Mouse (Mus musculus) G1E-ER4 (cell line): ENCODE data around the gene 6030445D17Rik. TPM values are rescaled to one million over a fixed set of nuclear protein-coding genes. Genes with fewer than 3 reads are reported as not detected.

Experiments used
- GATA1 ChIP-seq: IDR thresholded peaks from one replicate; pipeline ENCODE4 v1.8.0; 2012; ENCODE audit warnings: low read length, inconsistent platforms
- polyA plus RNA-seq: library from polyadenylated mRNA; stranded (reverse); fragments of >175 nt; gene quantifications from 2 replicates; pipeline ENCODE4 v1.2.3, GENCODE M21; 2012

6030445D17Rik gene
- not detected in 2 replicates for polyA plus RNA-seq

DNA sequence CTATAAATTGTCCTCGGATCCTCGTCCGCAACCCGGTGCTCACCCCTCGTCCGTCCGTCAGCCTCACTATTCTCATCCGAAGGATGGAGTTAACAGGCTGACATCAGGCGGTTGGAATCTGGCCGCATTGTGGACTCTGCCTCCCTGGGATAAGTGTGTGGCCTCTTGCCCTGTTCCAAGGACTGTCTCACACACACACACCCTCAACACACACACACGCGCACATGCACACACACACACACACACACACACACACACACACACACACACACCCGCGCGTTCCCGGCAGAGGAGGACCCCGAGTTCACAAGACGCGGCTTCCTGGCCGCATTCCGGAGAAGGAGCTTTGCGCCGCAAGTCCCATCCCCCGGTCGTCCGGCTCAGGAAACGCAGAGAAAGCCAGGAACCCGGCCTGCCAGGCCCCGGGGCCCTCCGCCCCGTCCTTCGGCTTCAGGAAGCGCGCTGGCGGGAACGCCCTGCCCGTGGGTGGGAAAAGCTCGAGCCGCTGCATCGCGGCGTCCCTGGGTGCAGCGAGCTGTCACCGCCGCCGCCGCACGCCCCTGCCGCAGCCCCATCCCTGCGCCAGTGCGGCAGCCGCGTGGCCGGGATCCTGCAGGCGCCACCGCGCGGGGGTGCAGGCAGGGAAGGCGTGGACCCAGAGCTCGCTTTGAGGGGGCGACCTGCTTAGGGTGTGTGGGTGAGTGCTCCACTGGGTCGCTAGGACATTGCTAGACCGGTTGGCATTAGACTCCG, at the start of gene 6030445D17Rik:
Gene 6030445D17Rik, plus strand, starts transcription at position 165 of the 753 bp plus-strand sequence.
- TF ChIP-seq GATA1, result no peak

DNA sequence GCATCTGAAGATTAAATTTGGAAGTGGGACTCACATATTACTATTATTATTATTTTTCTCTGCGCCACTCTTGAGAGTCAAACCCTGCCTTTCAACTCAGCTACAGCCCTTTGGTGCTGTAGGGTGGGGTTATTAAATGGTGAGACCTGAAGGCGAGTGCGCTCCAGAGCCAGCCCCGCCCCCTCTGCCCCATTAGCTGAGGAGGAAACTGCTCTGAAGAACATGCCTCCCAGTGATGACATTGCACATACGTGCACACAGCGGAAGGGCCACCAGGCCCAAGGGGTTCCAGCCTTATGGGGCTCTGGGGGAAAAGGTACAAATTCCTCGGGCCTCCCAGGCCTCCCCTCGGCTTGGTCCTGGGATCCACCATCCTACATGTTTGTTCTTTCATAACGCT, 46.6 kb upstream of the 6030445D17Rik start:
- no peak for TF ChIP-seq GATA1

DNA sequence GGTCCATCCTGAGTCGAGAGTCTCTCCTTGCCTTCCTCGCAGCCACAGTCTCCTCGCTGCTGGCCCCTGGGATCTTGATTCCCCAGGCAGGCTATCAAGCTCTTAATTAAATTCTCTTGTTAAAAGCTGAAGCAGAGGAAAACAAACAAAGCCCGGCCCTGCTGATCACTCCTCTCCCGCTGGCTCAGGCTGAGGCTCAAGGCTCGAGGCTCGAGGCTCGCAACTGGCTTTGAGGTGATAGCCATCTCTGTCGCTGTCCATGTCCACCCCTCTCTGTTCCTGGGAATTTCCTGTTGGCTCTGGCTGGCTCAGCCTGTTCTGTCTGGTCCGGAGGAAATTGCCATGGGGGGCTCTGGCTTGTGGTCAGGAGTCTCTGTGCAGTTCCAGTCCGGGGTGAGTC, 43.1 kb upstream of the 6030445D17Rik start:
- no peak for TF ChIP-seq GATA1

DNA sequence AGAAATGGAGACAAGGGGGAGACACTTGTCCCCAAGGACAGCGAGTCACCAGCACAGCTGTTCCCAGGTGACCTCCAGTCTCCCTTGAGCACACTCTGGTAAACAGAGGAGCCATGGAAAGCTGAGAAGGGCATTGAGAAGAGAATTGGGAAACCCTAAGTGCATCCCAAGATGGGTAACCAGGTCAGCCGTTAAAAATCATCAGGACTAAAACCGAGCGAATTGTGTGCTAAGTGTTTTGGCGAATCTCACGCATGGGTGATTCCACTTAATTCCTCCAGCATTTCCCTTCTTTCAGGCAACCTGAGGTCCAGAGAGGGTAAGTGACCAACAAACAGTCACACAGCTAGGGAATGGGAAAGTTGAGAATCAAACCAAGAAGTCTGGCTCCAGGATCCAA, 42.7 kb upstream of the 6030445D17Rik start:
- TF ChIP-seq GATA1, result no peak

DNA sequence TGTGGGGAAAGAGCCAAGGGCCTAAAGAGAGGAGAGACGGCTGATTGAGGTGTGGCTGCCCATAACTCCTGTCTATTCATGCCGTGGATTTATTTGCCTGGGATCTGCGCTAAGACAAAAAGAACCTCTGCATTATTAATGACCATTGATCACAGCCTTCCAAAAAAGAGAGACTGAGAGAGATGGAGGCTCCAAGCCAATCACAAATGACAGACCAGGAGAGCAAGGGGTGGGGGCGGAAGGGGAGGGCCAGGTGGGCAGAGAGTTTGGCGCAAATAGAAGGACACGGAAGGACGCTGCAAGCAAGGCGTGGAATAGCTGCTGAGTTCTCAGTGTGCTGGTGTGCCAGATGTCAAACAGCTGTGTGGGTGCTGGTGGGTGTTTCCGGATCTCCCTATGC, 38.8 kb upstream of the 6030445D17Rik start, which contains the start of gene Htr1d:
Gene Htr1d, plus strand, starts transcription at position 301 of the 400 bp plus-strand sequence.
- no peak for TF ChIP-seq GATA1

DNA sequence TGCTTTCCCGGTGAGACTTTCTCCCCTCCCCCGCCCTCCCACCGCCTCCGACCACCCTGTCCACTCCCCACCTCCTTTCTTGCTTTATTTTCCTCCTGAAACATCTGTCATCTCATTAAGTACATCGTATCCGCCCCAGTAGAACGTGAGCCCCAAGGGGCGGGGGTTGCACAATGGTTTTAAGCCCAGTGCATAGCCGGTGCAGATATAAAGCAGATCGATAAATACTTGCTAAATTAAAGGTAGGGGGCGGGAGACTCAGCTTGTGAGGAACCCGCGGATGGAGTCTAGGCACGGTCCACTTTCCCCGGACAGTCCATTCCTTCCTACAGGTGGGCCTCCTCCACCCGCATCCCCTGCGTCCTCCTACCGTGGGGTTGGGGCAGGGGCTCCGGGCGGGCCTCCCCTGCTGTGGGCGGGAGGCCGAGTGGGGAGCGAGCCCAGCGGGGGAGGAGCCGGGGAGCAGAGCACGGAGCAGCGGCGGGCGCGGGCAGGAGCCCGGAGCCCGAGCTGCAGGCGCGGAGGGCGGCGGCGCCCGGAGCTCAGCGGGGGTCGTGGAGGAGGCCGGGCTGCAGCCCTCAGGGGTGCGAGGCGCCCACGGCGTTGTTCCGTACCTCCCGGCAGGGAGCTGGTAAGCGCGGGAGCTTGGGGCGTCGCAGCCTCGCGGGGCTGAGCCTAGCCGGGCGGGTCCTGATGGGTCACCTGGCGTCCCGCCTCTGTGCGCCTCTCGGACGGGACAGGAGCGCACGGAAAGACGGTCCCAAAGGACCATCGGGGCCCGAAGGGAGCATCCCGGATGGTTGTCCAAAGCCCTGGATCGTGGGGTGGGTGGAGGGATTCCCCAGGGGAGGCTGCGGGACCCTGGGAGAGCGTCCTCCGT, 37.7 kb upstream of the 6030445D17Rik start:
- TF ChIP-seq GATA1, result no peak

DNA sequence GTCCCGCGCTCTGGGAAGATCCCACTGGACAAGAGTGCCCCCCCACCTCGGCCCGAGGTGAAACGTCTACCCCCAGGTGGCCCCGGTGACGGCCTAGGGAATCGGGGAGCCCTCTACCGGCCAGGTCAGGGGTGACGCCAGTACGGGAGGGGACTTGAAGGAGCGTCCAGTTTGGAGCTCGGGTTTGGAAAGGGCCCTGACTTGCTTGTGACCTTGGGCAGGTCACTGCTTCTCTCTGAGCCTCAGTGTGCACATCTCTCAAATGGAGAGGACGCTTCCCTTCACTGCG, 37.1 kb upstream of the 6030445D17Rik start:
- no peak for TF ChIP-seq GATA1

DNA sequence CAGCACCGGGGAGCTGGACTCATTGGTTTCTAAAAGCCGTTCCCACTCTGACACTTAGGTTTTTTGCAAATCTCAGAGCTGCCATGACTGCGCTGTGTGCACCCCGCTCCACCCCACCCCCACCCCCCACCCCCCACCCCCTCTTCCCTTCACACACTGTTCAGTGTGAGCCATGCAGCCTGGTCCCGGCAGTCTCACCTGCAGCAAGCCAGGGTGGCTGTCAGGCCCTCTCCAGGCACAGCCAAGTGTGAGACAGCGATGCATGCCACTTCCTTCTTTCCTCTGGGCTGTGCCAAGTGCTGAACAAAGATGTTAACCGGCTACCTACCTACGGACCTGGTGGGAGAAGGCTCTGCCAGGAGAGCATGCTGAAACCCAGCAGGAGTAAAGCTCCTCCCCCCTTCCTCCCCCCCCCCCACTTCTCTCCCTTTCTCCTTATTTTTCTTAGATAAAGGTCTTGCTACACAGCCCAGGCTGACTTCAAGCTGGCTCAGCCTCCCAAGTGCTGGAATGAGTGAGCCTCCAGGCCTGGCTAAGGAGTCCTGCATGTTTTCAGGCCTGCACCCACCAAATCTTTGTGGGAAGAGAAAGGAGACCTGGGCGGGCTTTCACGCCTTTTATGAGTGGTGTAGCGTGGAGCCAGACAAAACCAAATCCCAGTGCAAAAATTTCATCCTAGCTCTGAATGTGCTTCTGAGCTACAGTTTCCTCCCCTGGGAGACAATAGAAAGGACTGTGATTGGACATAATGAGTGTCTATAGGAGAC, 31.3 kb upstream of the 6030445D17Rik start:
- no peak for TF ChIP-seq GATA1

DNA sequence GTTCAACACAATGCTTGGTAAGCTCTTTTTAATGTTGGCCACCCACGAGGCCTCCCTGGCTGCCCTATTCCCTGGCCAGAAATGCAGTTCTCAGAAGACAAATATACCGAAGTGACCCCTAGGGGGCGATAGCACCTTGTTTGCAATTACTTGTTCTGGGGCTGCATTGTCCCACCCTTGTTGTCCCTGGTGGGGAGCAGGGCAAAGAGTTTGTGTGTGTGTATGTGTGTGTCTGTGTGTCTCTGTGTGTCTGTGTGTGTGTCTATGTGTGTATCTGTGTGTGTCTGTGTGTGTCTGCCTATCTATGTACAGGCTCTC, 30.7 kb upstream of the 6030445D17Rik start:
- TF ChIP-seq GATA1, result no peak

DNA sequence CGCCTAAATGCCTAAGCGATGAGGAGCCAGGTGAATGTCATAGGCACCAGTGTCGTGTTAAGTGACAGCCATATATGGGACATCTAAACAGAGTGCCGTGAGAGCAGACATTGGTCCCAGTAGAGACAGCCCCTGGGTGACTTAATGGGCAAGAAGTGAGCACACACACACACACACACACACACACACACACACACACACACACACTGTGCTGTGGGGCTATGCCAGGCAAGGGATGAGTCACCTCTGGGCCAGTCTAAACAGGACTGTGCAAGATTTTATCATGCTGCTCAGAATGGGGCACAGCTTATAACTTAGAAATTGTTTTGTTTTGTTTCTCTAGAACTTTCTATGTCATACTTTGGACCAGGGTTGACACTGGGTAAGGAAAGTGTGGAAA, 28.0 kb upstream of the 6030445D17Rik start:
- no peak for TF ChIP-seq GATA1

DNA sequence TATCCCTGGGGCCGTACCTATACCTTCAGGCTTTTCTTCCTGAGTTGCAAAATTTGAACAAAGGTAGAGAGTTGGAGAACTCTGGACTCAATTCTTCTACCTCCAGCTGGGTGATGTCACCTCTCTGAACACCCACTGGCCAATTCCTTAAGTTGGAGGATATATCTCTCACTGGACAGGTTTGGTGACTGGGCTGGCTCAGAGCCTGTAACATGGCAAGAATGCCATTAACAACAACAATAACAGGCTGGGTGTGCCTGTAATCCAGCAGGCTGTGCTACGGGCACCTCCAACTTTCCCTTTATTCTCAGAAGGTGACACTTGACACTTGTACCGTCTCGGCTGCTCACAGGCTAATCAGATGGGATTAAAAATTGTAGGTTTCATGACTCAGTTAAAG, 22.9 kb upstream of the 6030445D17Rik start:
- TF ChIP-seq GATA1, result no peak

DNA sequence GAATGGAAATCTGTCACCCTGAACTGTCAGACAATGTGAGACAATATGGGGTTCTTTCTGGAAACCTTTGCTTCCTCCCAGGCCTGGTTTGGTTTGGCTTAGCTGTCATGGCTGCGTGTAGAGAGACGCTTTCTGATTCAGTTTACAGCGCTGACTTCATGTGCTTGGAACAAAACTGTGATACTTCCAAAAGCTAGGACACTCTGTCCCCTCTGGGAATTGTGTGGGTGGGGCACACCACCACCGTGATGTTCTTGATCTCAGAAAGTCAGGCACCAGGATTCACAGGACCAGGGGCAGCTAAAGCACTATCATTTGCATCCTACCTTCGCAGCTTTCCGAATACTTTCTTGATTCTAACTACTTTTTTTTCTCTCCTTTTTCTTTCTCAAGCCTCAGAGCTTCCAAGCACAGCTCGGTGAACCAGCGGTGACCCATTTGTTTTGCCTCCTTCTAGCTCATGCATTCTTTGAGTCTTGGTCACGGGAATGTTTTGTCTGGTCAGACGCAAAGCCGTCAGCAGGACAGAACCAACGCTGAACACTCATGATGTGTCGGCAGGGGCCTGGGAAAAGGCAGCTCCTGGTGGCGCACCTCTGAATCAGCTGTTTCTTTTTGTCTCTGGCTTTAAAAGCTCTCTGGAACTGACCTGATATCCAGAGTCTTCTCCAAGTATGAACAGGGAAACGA, 20.6 kb upstream of the 6030445D17Rik start:
- TF ChIP-seq GATA1, result no peak

DNA sequence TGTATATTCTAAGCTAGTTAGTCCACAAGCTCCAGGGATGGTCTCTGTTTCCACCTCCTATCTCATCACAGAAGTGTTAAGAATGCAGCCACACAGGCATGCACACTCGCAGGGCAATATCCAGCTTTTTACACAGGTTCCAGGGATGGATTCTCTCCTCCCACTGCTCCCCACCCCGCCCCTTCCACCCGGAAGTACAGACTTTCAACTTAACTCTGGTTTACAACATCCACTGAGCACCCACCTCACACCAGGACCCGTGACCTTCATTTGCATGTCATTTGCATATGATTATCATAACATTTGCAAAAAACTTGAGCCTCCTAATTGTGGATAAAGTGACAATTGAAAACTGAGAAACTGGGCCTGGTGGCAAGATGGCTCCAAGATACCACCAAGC, 17.5 kb upstream of the 6030445D17Rik start:
- no peak for TF ChIP-seq GATA1

DNA sequence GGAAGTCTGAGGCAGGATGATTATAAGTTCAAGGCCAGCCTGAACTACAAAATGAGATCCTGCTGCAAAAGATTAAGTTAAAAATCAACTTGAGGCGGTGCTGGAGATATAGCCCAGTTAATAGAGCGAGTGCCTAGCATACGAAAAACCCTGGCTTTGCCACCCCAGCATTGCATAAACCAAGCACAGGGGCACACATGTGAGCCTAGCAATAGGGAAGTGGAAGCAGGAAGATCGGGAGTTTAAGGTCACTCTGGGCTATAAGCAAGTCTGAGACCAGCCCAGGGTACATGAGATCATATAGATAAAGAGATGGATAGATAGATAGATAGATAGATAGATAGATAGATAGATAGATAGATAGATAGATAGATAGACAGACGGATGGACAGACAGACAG, 12.3 kb upstream of the 6030445D17Rik start:
- no peak for TF ChIP-seq GATA1

DNA sequence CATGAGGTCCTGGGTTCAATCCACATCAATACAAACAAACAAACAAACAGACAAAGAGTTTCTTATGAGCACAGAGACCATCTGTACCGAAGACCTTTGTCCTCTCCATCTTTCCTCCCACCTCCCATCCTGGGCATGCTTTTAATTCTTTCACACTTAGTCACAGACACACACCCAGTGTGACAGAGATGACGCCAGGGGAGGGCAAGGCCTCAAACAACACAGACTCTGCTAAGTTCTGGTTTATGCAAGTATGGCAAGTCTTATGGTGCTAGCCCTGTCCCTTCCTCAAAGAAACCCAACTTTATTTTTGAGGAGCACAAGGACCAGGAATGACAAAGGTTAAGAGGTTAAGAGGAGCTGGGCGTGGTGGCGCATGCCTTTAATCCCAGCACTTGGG, 11.8 kb upstream of the 6030445D17Rik start:
- TF ChIP-seq GATA1, result no peak

DNA sequence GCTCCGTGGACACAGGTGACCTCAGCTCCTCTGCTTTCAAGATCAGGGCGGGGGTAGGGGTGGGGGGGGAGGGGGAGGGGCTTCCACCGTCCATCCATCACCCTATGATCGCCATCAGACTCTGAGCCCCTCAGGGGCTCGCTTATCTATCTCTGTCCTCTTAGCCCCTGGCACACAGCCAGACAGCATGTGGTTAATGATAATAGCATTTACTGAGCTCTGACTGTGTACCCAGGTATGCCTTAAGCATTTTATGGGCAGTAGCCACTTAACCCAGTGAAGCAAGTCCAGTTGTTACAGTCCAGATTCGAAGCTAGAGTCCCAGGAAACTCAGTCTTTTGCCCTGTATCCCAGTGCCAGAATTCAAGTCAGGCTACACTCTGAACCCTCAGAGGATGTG, 10.5 kb upstream of the 6030445D17Rik start:
- TF ChIP-seq GATA1, result no peak
